Mouse (Mus musculus) frontal cortex, adult 2 months (tissue): ENCODE measurements at regions not wholly inside any gene's neighbourhood (a gene's known extent, or its start where the extent isn't known, plus 50 kb on each side); places are given as distances from the start of the nearest gene placed in this dataset.
"Not testable (repeated sequence)": the region's sequence is repeated elsewhere in the genome, so short reads cannot be mapped to it uniquely, and the experiment has no call there.

Source experiments
- DNase-seq, 2 experiments: peaks; one replicate each; pipeline ENCODE4 v3.0.0; 2022; ENCODE audit warnings: low spot score in 1 of 2; ENCODE audit errors: extremely low spot score in 1 of 2

DNA sequence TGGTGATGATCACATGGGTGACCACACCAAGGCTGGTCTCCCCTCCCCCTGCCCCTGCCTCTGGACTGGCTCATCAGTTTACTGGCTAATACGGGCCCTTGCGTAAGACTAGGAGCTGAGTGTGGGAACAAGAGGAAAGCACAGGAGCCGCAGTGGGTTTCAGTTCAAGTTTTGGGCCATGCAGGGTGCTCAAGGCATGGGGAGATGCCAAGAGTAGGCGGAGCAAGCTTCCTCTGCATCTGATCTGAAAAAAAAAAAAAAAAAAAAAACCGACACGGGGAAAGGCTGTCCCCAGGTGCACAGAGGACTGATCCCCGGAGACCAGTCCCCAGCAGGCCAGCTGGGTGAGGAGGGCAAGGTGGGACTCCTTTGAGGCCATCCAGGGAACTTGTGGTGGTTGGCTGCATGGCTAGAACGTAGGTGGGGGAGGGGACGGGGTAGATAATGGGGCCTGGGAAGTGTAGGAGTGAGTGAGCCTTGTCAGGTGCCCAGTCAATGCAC lies 62.9 kb upstream of the Klf13 start:
- DNase-seq: no peak

DNA sequence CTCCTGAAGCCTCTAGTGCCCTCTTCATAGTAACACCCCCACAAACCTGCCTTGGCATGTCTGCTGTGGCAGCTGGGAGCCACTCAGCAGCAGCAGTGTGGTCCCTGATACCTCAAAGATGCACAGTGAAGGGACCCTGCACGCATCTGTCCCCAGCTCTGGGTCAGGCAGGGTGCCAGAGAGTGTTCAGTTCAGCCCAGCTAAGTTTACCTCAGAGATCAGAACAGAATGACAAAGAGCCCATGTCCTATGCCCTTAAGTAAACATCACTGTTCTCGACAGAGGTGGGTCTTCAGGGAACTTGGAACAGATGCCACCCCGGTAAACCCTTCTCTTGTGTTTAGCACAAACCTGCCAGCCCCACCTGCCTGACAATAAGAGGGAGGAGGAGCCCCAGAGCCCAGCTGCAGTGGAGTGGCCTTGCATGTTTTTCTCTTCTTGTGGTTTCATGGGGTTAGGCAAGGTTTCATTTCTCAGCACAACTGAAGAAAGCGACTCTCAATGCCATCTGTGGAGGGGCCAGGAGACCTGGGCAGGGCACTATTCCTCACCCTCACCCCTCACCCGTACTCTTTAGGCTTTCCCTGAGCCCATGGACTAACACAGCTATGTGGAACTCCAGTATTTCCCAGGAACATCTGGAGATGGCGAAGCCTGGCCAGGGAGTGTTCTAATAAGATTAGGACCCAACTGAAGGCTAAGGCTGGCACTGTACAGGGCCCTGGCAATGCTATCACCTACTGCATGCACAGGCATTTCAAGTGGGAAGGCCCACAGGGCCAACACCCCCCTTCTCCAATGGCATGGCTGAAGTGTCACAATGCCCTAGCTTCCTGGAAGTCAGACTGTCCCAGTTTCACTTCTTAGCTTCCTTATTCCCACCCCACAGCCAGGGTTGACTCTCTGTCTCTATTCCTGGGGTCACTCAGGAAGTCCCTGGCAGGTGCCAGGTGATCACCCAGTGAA lies 60.6 kb upstream of the Klf13 start:
- DNase-seq: no peak

DNA sequence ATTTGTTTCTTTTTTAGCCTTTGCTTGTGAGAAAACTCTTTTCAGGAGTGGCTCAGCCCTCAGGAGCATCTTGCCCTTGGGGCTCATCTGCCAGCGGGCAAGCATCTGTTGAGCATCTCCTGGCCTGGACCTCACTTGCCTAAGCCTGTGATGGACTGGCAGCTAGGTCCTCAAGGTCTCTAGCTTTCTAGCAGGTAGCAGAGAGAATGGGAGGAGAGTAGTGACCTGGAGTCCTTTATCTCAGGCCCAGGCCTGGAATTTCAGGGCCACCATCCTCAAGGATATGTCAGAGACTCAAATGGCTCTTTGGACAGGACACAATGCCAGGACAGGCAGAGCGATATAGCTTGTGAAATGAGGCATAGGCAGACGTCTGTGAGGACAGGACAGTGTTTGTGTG lies 59.3 kb upstream of the Klf13 start:
- DNase-seq: no peak

DNA sequence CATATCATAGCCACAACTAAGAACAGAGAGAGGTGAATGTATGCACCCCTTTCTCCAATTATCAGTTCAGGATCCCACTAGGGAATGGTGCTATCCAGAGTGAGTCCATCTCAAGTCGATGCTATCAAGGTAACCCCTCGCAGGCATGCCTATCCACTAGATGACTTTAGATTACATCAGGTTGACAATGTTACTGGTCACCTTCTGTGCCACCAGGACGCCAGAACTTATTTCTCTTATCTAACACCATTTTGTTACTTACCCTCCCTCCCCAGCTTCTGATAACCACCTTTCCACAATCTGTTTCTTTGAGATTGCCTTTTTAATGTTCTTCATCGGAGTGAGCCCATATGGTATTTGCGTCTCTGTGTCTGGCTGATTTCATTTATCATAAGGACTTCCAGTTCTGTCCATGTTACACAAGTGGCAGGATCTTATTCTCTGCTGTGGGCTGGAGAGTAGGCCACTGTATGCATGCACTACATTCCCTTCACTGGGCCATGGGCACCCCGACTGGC lies 57.9 kb upstream of the Klf13 start:
- DNase-seq: no peak

DNA sequence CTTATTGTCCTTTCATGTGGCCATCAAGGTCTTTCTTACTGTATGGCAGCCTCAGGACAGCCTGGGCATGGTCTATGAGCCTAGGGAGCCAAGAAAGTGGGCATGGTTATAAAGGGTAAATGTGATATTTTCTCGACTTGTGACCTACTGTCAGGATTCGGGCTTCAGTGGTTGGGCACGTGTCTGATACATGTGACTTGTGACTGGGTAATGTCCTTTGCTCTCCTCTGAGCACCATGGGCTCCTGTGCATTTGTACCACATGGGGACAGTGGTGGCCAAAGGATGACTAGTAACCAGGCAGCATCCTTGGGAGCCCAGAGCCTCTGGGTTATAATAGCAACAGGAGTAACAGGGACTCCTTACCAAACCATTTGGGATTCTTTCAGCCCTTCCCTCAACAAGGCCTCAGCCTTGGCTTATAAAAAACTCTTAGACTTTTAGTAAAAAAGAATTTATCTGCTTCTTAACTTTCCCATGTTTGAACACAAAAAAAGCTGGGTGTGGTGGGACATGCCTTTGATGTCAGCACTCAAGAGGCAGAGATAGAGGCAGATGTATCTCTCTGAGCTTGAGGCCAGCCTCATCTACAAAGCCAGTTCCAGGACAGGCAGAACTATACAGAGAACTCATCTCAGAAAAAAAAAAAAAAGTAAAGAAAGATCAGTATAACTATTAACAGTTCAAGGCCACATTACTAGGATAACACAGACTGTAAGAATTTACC lies 56.7 kb upstream of the Klf13 start:
- DNase-seq: no peak

DNA sequence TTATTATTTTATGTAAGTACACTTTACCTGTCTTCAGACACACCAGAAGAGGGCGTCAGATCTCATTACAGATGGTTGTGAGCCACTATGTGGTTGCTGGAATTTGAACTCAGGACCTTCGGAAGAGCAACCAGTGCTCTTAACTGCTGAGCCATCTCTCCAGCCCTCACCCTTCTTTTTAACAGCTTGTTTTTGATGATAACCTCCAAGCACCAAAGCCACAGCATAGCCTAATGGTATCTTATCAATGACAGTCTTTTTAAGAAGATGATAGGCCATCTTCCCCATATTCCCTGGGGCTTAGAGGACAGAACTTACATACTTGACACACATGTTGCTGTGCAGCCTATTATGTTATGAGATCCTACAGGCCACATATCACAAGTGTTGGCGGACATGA lies 56.1 kb upstream of the Klf13 start:
- not testable (repeated sequence) for DNase-seq

DNA sequence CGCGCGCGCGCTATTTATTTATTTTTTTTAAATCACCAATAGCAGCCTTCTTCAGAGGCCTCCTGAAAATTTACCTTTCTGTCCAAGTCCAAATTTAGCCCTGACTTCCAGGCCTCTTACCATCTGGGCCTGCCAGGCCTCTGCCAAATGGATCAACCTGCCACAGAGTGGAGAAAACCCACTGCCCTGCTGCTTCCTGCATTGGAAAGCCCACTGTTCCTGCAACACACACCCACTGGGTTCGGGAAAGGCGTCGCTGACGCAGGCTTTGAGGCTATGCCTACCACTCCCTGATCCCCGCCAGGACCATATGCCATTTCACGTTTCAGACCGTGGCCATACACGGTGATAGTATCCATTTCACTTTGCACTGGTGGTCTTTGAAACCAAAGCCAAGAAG lies 53.4 kb upstream of the Klf13 start:
- no peak for DNase-seq

DNA sequence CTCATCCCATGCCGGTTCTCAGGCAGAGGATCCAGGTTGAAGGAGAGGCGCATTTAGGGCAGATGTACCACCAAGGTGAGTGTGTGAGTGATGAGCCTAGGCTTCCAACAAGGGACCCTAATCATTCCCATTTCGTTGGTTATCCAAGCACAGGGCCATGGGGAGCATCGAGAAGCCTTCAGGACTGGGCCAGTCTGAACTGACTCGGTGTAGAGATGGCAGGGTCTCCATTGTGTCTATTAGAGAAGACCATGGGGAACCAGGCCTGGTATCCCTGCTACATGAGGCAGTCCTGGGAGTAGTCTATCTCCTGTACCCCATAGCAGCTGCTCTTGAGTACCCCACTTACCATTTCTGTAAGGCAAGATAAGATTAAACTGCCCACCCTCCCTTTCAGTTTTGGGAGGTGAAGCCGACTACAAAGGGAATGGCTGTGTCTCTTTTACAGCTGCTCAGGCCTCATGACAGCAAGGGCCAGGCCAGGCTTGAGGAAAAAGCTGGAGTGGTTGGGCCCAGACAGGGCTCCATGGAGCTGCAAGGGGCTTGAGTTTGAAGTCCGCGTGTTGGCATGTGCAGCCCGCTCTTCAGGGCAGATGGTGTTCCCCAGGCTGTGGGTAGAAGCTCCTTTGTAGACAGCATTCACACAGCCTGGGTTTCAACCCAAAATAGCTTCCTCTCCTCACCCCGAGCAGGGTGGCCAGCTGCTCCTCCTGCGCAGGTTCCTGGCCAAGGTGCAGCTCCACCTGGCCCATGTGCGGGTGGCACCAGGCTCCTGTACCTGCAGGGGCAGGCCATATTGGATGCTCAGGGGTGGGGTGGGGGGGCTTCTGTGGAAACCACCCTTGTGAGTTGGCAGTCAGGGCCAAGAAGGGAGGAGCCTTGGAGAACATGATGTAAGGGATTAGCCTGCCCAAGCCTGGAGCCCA lies 52.6 kb upstream of the Klf13 start:
- peak in 1 of 2 experiments; percentile 30 for DNase-seq

DNA sequence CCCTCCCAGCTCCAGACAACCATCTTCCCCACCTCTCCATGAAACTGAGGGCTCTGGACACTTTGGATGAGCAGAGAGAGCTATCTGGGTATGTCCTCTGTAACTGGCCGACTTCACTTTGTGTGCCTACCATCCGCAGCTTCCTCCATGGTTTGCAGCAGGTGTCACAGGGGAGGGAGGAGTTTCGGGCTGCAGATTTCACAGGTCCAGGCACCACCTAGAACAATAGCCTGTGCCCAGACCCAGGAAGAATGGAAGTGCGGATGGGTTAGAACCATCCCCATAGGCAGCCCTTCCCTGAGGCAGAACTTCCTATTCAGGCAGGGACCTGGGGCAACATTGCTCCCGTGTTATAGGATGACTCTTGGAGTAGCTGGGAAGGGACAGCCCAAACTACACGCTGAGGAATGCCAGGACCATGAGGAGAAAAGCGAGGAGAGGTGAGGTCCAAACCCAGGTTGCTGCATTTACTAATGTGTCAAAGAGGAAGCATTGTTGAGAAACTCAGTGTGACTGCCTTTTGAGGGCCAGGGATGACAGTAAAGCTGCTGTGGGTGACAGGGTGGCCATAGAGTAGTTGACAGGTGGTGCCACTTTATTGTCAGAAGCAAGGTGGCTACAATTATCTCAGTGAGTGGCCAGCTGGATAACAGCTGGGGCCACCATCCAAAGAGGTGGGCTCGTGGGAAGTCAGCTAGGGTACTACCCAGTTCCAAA lies 51.8 kb upstream of the Klf13 start:
- DNase-seq: no peak

DNA sequence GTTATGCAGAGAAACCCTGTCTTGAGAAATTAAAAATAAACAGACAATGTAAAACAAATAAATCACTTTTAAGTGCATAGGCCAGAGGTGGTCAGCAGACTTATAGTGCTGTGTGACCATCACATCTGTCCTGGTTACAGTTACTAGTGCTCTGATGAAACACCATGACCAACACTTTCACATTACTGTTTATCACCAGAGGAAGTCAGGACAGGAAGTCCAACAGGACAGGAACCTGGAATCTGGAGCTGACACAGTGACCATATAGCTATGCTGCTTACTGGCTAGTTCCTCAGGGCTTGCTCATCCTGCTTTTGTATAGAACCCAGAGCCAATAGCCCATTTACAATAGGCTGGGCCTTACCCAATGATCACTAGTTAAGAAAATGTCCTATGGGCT lies 51.0 kb upstream of the Klf13 start:
- DNase-seq: no peak
